Mouse (Mus musculus) testis, adult 2 months (tissue): Measurements from ENCODE around the gene Herc1. TPM values are rescaled to one million over a fixed set of nuclear protein-coding genes. Genes with fewer than 3 reads are reported as not detected.

Experiments used
- H3K27ac ChIP-seq: fragments of 200-500 bp; 2 replicates; pipeline ENCODE4 v1.5.1; 2012; ENCODE audit warnings: low read depth, low read length; ENCODE audit not compliant: control insufficient read depth, insufficient read depth
- H3K27me3 ChIP-seq: fragments of 200-500 bp; 2 replicates; pipeline ENCODE4 v1.6.1; 2012; ENCODE audit warnings: mild to moderate bottlenecking, low read length, moderate library complexity; ENCODE audit not compliant: control insufficient read depth, insufficient read depth
- H3K36me3 ChIP-seq: fragments of 200-500 bp; 2 replicates; pipeline ENCODE4 v1.6.1; 2012; ENCODE audit warnings: mild to moderate bottlenecking, low read length; ENCODE audit not compliant: control insufficient read depth, insufficient read depth
- H3K4me1 ChIP-seq: fragments of 200-500 bp; 2 replicates; pipeline ENCODE4 v1.6.1; 2012; ENCODE audit warnings: low read length; ENCODE audit not compliant: control insufficient read depth, insufficient read depth
- H3K4me3 ChIP-seq: fragments of 200-500 bp; 2 replicates; pipeline ENCODE4 v1.5.1; 2012; ENCODE audit warnings: low read depth, mild to moderate bottlenecking, low read length, moderate library complexity, mixed read lengths; ENCODE audit not compliant: control insufficient read depth
- CTCF ChIP-seq: fragments of 200-500 bp; IDR thresholded peaks from 2 replicates; pipeline ENCODE4 v1.5.1; 2012; ENCODE audit warnings: low read depth, mild to moderate bottlenecking, inconsistent platforms, low read length, moderate library complexity; ENCODE audit not compliant: control insufficient read depth, insufficient read depth, insufficient replicate concordance
- POLR2A ChIP-seq: fragments of 200-500 bp; IDR thresholded peaks from 2 replicates; pipeline ENCODE4 v1.6.1; 2012; ENCODE audit warnings: low read depth, mild to moderate bottlenecking, inconsistent platforms, low read length, moderate library complexity; ENCODE audit not compliant: control insufficient read depth
- polyA plus RNA-seq: library from polyadenylated mRNA; depleted of rRNA; stranded (reverse); fragments of >200 nt; gene quantifications from 2 replicates; pipeline ENCODE4 v1.2.3, GENCODE M21; 2012

Herc1 gene
- polyA plus RNA-seq, 1 experiment, result 19.5 TPM

GRCm38 (mm10) chr9:66337280-66337679 lies 13.0 kb upstream of the Herc1 start:
- Histone ChIP-seq H3K4me3 (no peak overlapping the region), H3K27ac (no peak overlapping the region), H3K36me3 (no peaks in the 10 kb centered on the region), H3K4me1 (no peaks in the 10 kb centered on the region), H3K27me3 (no peaks in the 10 kb centered on the region)
- no peak for TF ChIP-seq POLR2A

DNA sequence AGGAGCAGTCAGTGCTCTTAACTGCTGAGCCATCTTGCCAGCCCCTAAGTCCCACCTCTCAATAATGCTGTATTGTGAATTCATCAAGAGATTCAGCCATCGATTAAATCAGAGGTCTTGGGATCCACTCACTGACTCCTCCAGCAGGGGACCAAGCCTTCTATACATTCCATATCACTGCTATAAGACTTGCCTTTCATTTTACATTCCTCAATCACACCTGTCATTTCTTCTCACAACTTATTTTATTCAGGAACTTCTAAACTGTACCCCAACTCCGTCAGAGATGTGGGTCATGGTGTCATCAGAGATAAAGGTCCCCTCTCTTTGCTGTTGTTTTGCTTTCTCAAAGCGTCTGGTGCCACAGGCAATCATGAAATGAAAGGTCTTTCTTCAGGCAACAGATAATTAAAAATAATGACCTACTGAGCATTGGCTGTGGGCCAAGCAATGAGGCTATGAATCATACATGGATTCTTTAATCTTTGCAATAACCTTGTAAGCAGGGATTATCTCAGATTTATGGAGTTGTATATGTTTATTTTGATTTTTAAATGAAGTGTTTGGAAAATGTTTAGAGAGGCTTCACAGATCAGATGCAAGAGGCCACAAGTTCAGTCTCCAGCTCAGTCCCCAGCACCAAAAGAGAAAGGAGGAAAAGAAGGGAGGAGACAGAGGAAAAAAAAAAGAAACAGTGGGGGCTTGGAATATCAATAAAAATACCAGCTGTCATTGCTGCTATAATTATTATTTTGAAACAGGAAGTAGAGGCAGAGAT lies 12.1 kb upstream of the Herc1 start:
- H3K27ac ChIP-seq, result no peak overlapping the region
- H3K36me3 ChIP-seq, result no peaks in the 10 kb centered on the region
- H3K4me1 ChIP-seq, result no peaks in the 10 kb centered on the region
- H3K4me3 ChIP-seq, result no peak overlapping the region
- no peaks in the 10 kb centered on the region for H3K27me3 ChIP-seq
- TF ChIP-seq CTCF, result no peak
- no peak for TF ChIP-seq POLR2A

GRCm38 (mm10) chr9:66339714-66340113 lies 10.5 kb upstream of the Herc1 start:
- no peak overlapping the region for H3K4me3 ChIP-seq
- H3K27ac ChIP-seq, result no peak overlapping the region
- H3K27me3 ChIP-seq, result no peaks in the 10 kb centered on the region
- TF ChIP-seq CTCF (no peak), POLR2A (no peak)
- H3K4me1 ChIP-seq, result no peaks in the 10 kb centered on the region
- no peaks in the 10 kb centered on the region for H3K36me3 ChIP-seq

DNA sequence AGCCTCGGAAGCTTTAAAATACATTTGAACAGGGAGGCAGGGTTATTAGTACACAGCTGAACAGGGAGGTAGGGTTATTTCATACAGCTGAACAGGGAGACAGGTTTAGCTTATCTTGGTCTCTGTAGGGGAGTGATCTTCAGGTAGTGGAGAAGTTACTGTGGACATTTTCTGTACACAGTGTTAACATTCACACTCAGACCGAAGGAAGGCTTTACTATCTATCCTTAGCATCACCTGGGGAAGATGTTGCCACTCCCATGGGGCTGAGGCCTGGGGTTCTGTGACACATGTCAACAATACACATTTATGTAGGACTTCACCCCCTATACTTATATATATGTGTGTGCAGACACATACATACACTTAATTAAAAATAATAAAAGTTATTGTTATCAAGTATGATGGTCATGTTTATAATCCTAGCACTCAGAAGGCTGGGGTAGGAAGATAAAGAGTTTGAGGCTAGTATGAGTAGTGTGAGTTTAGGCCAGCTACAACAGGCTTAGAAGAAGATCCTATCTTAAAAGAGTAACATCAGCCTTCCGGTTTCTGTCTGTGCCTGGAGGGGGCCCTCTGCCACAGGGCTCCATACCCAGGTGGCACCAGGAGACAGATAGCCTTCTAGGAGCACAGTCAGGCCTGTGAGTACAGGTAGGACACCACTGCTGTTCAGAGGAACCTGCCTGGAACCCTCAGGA lies 9.7 kb upstream of the Herc1 start:
- Histone ChIP-seq H3K27ac (no peak overlapping the region), H3K4me3 (no peak overlapping the region), H3K4me1 (no peaks in the 10 kb centered on the region), H3K27me3 (no peaks in the 10 kb centered on the region), H3K36me3 (no peaks in the 10 kb centered on the region)
- no peak for TF ChIP-seq POLR2A
- no peak for TF ChIP-seq CTCF

DNA sequence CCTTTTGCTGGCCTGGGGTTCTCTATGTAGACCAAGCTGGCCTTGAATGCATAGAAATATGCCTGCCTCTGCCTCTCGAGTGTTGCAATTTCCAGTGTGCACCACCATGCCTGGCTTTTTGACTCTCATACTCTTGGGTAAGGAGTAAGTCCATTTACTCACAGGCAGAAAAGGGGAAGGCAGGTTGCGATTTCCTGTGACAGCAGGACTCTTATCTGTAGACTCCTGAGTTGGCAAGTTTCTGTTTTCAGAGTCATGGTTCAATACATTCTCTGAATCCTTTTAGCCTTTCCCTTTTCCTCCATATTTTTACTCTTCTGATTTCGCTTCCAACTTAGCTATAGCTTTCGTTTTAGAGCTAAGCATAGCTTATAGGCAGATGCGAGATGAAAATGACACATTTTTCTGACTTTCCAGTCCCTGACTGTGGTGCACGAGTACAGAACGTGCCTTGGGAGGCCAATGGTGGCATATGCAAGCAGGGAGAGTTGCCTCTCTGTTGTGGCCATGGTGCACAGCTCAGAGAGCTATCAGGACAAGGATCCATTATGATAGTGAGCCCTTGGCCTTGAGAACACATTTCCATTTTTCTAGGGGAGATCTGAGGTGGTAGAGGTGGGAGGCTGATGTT lies 2.7 kb upstream of the Herc1 start:
- H3K4me1 ChIP-seq, result peaks cover 3% of the 10 kb centered on the region; the same call in 1 of the 2 replicates
- TF ChIP-seq POLR2A (no peak), CTCF (no peak)

DNA sequence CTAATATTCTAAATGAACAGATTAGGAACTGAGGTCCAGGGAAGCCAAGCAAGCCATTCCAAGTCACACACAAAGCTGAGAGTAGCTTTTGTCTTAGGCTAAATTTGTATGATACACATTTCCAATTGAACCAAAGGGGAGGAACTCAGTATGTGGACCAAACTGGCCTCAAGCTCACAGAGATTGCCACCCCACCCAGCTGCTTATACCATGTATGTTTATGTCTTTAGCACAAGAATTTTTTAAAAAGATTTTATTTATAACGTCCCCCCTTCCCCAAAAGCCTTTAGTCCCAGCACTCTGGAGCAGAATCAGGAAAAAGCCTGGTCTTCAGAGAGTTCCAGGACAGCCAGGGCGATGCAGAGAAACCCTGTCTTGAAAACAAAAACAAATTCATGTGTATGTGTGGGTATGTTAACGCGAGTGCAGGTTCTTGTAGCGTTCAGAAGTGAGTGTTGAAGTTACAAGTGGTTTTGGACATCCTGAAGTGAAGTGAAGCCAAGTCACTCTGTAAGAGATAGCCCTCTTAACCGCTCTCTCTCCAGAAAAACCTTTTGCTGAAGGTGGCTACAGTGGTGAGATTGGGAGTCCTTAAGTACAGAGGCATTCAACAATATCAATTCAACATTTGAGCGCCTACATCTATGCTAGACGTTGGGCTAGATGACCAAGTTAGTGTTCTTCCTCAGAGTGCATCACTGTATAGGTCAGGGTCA lies 948 bp upstream of the Herc1 start:
- TF ChIP-seq POLR2A, result no peak
- TF ChIP-seq CTCF, result no peak
- Histone ChIP-seq H3K27me3 (no peaks in the 10 kb centered on the region), H3K27ac (peak overlapping the region; percentile 92), H3K4me3 (peak overlapping the region; percentile 97), H3K4me1 (peaks cover 3% of the 10 kb centered on the region; the same call in 1 of the 2 replicates), H3K36me3 (no peaks in the 10 kb centered on the region)

More for the DNA sequence above, 2.7 kb upstream of the Herc1 start:
- H3K27ac ChIP-seq, result no peak overlapping the region
- H3K36me3 ChIP-seq, result no peaks in the 10 kb centered on the region
- H3K4me3 ChIP-seq, result no peak overlapping the region
- no peaks in the 10 kb centered on the region for H3K27me3 ChIP-seq
